Mouse (Mus musculus) v-Abl transformed pro-B cells (cell line): Measurements from ENCODE around the gene Gm11992.

ENCODE experiments used
- in situ Hi-C, 2 experiments: fragments of 400-800 bp; cut with MboI; formaldehyde crosslinking; loops; one replicate each; pipeline ENCODE4 v1.15.1; 2025; ENCODE audit not compliant: unreplicated experiment in 2 of 2

Gene Gm11992

DNA sequence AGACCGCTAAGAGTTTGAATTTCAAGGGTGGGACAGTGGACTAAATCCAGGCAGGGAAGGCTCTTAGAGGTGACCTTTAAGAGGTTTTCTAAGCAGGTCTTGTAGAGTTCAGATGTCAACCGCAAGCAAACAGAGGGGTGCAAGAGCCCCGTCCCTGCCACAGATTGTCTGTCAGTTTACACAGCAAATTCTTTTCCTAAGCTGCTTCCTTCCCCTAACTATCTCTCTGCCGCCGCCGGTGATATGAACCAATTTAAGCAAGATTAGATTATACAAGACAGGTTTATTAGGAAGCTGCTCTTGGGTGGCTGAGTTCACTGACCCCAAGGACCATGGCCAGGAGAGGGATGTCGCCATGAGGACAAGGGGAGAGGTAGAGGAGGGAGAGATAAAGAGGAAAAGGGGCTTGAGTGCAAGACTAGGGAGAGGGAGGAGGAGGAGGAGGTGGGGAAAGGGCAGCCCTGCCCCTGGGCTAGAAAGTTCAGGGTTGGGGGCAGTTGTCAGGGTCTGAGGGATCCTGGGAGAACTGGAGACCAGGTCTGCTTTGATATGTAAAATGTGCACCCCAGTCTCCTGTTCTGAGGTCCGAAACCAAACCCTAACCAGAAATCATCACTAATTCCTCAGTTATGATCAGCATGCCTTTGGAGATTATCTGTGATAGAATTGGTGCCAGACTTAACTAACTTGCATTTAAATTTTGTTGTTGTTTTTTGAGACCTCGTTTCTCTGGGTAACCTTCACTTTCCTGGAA, 67.2 kb downstream of the Gm11992 start:
- in situ Hi-C loops, result no loop called here

- in situ Hi-C loops, result no loop called here
These were observed 67.7 kb downstream of the Gm11992 start for GRCm38 (mm10) chr11:9116121-9116520.

- in situ Hi-C loops, result no loop called here
These were observed 68.5 kb downstream of the Gm11992 start for GRCm38 (mm10) chr11:9116916-9117315.

- in situ Hi-C loops, result no loop called here
These were observed 69.1 kb downstream of the Gm11992 start for GRCm38 (mm10) chr11:9117358-9118049.

DNA sequence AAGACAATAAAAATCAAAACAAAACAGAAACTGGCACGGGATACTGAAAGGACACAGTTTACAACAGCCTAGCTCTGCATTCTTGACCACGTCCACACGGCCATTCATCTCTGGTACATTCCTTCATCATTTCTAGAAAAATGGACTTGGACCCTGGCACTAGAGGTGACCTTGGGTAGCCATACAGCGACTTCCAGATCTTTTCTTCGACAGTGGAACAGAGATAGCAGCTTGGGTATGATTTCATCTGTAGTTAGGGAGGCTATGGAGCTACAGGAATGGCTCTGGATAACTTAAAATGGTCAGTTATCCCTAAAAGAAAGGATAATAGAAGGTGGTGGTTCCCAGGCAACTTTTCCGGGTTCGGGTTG, 69.6 kb downstream of the Gm11992 start, which contains the start of gene Upp1:
Gene Upp1 (plus strand): TSS at position 54 of the 371 bp plus-strand sequence.
- in situ Hi-C loops, result no loop called here

DNA sequence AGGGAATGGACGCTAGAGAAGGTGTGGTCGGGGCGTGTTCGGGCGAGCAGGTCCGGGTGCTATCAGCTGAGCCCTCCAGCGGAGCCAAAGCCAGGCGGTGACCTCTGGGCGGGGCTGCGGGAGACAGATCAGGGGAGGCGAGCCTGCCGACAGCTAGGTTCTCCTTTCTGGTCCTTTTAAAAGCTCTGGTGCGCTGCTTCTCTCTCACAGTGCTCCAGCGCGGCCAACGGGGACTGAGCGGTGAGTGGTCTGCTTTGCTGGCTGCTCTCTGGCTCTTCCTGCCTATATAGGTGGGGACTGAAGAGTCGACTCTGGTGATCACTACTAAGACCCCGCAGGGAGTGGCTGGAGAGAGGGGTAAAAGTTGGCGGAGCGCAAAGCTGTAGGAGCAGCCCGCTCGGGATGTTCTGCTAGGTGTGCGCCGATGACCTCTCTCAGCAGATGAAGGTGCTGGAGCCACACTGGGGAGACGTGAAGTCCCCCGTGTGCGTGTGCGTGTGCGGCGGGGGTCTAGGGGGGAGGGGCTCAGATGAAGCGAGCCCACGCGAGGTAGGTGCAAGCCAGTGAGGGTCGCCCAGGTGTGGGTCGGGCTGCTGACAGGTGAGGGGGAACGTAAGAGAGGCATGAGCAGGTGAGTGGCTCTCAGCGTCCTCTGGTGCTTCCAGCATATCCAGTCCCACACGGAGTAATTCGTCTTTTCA, 70.2 kb downstream of the Gm11992 start:
- in situ Hi-C loops, result no loop called here
